ENCODE assay signal across 13 mouse cellular contexts in the genomic region with DNA sequence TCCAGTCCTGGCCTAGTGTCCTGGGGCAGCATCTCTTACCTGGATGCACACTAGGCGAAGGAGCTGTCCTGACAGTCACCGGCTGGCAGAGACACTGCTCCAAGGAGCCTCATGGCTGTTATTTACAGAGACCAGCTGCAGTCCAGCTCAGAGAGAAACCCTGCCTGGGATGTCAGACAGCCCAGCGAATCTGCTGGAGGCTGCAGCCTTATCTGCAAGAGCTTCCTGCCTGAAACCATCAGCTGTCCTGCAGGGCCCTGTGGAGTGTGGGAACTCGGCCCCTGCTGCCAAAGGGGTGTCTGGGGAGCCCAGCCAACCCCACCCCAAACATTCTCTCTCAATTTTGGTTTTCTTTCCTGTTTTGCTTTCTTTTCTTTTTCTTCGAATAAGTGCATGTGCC. TPM values are rescaled to one million over a fixed set of nuclear protein-coding genes. Genes with fewer than 3 reads are reported as not detected.
DNase-seq lines count a peak whose midpoint lies in the region; ATAC-seq and TF ChIP-seq lines count a peak whose summit lies in the region.
"Had no signal": no experiment of that assay in that cellular context is flagged by ENCODE, and none has a peak within 500 bp of the region (broad histone marks: within the 10 kb centered on the region; RNA-seq: fewer than 3 reads in every experiment).

A gene (minus strand): TSS at position 183 of the 400 bp plus-strand sequence.

- 34% methylated on average over 5 of the region's 5 CpGs for WGBS in kidney, embryonic 14.5 days
- WGBS in heart, embryonic 16.5 days: 21% methylated on average over 5 of the region's 5 CpGs
- WGBS in liver, adult 2 months: 79% methylated on average over 5 of the region's 5 CpGs
- 63% methylated on average over 5 of the region's 5 CpGs for WGBS in hindbrain, embryonic 11.5 days

- no peaks in the 10 kb centered on the region for H3K27me3 ChIP-seq in kidney, embryonic 14.5 days (ENCODE audit: control insufficient read depth, insufficient read depth, low read length)
- H3K27me3 ChIP-seq in heart, embryonic 16.5 days (ENCODE audit: control insufficient read depth, insufficient read depth, low read length): peaks cover 3% of the 10 kb centered on the region; the same call in 1 of the 2 replicates
- H3K27me3 ChIP-seq in liver, adult 2 months (ENCODE audit: control insufficient read depth, insufficient read depth, low read length): no peaks in the 10 kb centered on the region
- no peaks in the 10 kb centered on the region for H3K27me3 ChIP-seq in hindbrain, embryonic 11.5 days (ENCODE audit: control insufficient read depth, insufficient read depth, low read length)
- H3K27me3 ChIP-seq: embryonic facial prominence, embryonic 13.5 days; limb, embryonic 12.5 days had no signal

- H3K9me3 ChIP-seq in kidney, embryonic 14.5 days (ENCODE audit: control insufficient read depth, low read length): no peaks in the 10 kb centered on the region
- H3K9me3 ChIP-seq in heart, embryonic 16.5 days (replicated peaks; ENCODE audit: control insufficient read depth, low read length): no peaks in the 10 kb centered on the region
- H3K9me3 ChIP-seq in hindbrain, embryonic 11.5 days (ENCODE audit: control insufficient read depth, low read length): no peaks in the 10 kb centered on the region
- H3K9me3 ChIP-seq: embryonic facial prominence, embryonic 13.5 days; limb, embryonic 12.5 days had no signal

- peaks cover 2% of the 10 kb centered on the region; the same call in 1 of the 2 replicates for H3K36me3 ChIP-seq in kidney, embryonic 14.5 days (ENCODE audit: control insufficient read depth, insufficient read depth, low read length)
- 0 out of 2 replicates have a peak, but pooled peaks cover 2% of the 10 kb centered on the region for H3K36me3 ChIP-seq in heart, embryonic 16.5 days (ENCODE audit: control insufficient read depth, insufficient read depth)
- H3K36me3 ChIP-seq in liver, adult 2 months (ENCODE audit: control insufficient read depth, insufficient read depth, low read length): no peaks in the 10 kb centered on the region
- no peaks in the 10 kb centered on the region for H3K36me3 ChIP-seq in hindbrain, embryonic 11.5 days (ENCODE audit: control insufficient read depth, insufficient read depth, low read length)

- H3K4me3 ChIP-seq in kidney, embryonic 14.5 days (ENCODE audit: low read length): no peak within 1 kb of the TSS
- peak within 1 kb of the TSS; percentile 7; the same call in 1 of the 2 replicates for H3K4me3 ChIP-seq in heart, embryonic 16.5 days (ENCODE audit: low read length)
- H3K4me3 ChIP-seq in liver, adult 2 months (ENCODE audit: insufficient read depth, low read depth, low read length): peak within 1 kb of the TSS; percentile 54
- no peak within 1 kb of the TSS for H3K4me3 ChIP-seq in hindbrain, embryonic 11.5 days (ENCODE audit: low read depth, low read length)
- H3K4me3 ChIP-seq: embryonic facial prominence, embryonic 13.5 days; limb, embryonic 12.5 days had no signal

- H3K4me1 ChIP-seq in kidney, embryonic 14.5 days (ENCODE audit: control insufficient read depth, insufficient read depth, low read length): peaks cover 7% of the 10 kb centered on the region; the same call in 1 of the 2 replicates
- peaks cover 13% of the 10 kb centered on the region for H3K4me1 ChIP-seq in heart, embryonic 16.5 days (ENCODE audit: control insufficient read depth, insufficient read depth, low read length)
- H3K4me1 ChIP-seq in liver, adult 2 months (ENCODE audit: control insufficient read depth, insufficient read depth, low read length): peaks cover 4% of the 10 kb centered on the region; the same call in 1 of the 2 replicates
- no peaks in the 10 kb centered on the region for H3K4me1 ChIP-seq in hindbrain, embryonic 11.5 days (replicated peaks; ENCODE audit: control insufficient read depth, insufficient read depth, low read length)
- H3K4me1 ChIP-seq: limb, embryonic 12.5 days had no signal

- TF ChIP-seq POLR2A in liver, adult 2 months (IDR thresholded peaks at IDR 0.05; ENCODE audit: extremely low read depth, insufficient read depth, low read length): 0 out of 2 replicates have a peak, but pooled peaks have one; percentile 10

- ATAC-seq in kidney, embryonic 14.5 days (ENCODE audit: low FRiP score, low TSS enrichment): peak; percentile 40; the same call in 1 of the 2 replicates
- peak; percentile 52 for ATAC-seq in common myeloid progenitor, adult 5-6 weeks (replicated peaks; ENCODE audit: low read depth, poor library complexity, severe bottlenecking)
- ATAC-seq in heart, embryonic 16.5 days (replicated peaks; ENCODE audit: extremely low read depth, insufficient read depth, low FRiP score): peak; percentile 58
- ATAC-seq in hindbrain, embryonic 11.5 days (ENCODE audit: low FRiP score): no peak

- peak within 1 kb of the TSS; percentile 55; the same call in 1 of the 2 replicates for H3K27ac ChIP-seq in kidney, embryonic 14.5 days (ENCODE audit: low read depth, low read length)
- peak within 1 kb of the TSS; percentile 67 for H3K27ac ChIP-seq in heart, embryonic 16.5 days (ENCODE audit: low read length)
- H3K27ac ChIP-seq in liver, adult 2 months (replicated peaks; ENCODE audit: insufficient read depth, low read depth, low read length): peak within 1 kb of the TSS; percentile 31
- no peak within 1 kb of the TSS for H3K27ac ChIP-seq in hindbrain, embryonic 11.5 days (ENCODE audit: low read depth, low read length)
- H3K27ac ChIP-seq: embryonic facial prominence, embryonic 13.5 days; limb, embryonic 12.5 days had no signal

- DNase-seq in kidney, adult 9 months: no peak
- no peak for DNase-seq in liver, adult 2 months (ENCODE audit: extremely low read depth, low read depth, low spot score)
- DNase-seq in hindbrain, embryonic 11.5 days (ENCODE audit: low spot score): no peak
- no peak for DNase-seq in frontal cortex, postnatal 25 days (ENCODE audit: low spot score in 2 of 2)
- no peak for DNase-seq in embryo, embryonic 10.5 days (ENCODE audit: low spot score)
- DNase-seq: adrenal gland, adult 8-10 months; cerebellum, adult 18-20 months; retina, postnatal 1 day had no signal

- H3K9ac ChIP-seq in kidney, embryonic 14.5 days (ENCODE audit: low read depth, low read length): no peak within 1 kb of the TSS
- peak within 1 kb of the TSS; percentile 24; the same call in 1 of the 2 replicates for H3K9ac ChIP-seq in heart, embryonic 16.5 days (ENCODE audit: low read length)
- H3K9ac ChIP-seq in liver, adult 2 months (ENCODE audit: low read depth, low read length): peak within 1 kb of the TSS; percentile 64
- no peak within 1 kb of the TSS for H3K9ac ChIP-seq in hindbrain, embryonic 11.5 days (ENCODE audit: low read depth, low read length)
- H3K9ac ChIP-seq: limb, embryonic 12.5 days had no signal

- TF ChIP-seq CTCF in liver, adult 2 months (IDR thresholded peaks at IDR 0.05; ENCODE audit: low read depth, low read length): no peak

- H3K4me2 ChIP-seq in kidney, embryonic 14.5 days (replicated peaks; ENCODE audit: low read depth, low read length): no peak within 1 kb of the TSS
- peak within 1 kb of the TSS; percentile 51; the same call in 1 of the 2 replicates for H3K4me2 ChIP-seq in heart, embryonic 16.5 days (ENCODE audit: low read depth, low read length)
- H3K4me2 ChIP-seq in hindbrain, embryonic 11.5 days (replicated peaks; ENCODE audit: low read depth, low read length): no peak within 1 kb of the TSS
- H3K4me2 ChIP-seq: embryonic facial prominence, embryonic 13.5 days; limb, embryonic 12.5 days had no signal

- no peaks in the 10 kb centered on the region for H3K79me2 ChIP-seq in liver, adult 2 months (ENCODE audit: control insufficient read depth, insufficient read depth, low read length)

RNA-seq across cellular contexts. Expression of the gene that starts here (rescaled TPM):
- 1.9 and 2.6 TPM in 2 replicates for polyA plus RNA-seq in kidney, embryonic 14.5 days (2014; fragmentation: Nextera tagmentation; extraction: Ambion mirVana)
- not detected in 2 replicates for total RNA-seq in common myeloid progenitor, adult 5-6 weeks (2017)
- polyA plus RNA-seq in heart, embryonic 16.5 days (2015; fragmentation: Nextera tagmentation; extraction: Ambion mirVana): 19.5 and 20.7 TPM in 2 replicates
- total RNA-seq in liver, adult 2 months (2014; rRNA removed): 57.1 and 67.2 TPM in 2 replicates
- polyA plus RNA-seq in liver, adult 2 months (2012; rRNA removed): 33.8 and 37.9 TPM in 2 replicates
- polyA plus RNA-seq in hindbrain, embryonic 11.5 days (2014; fragmentation: Nextera tagmentation; extraction: Ambion mirVana): 0.21 and 0.51 TPM in 2 replicates
- polyA plus RNA-seq: embryonic facial prominence, embryonic 13.5 days; limb, embryonic 12.5 days had no signal

Comparison
In these comparisons a context has a peak if more than half of its experiments do, and no peak if none do; other contexts are left out.
1. RNA of the gene that starts here (total RNA-seq): 57.1 to 67.2 TPM in liver, adult 2 months; not detected in common myeloid progenitor, adult 5-6 weeks; every median in the first group is over 10 times any median in the second.
2. Peak in ATAC-seq in common myeloid progenitor, adult 5-6 weeks; RNA of the gene not detected or under 1 TPM.
3. H3K4me3 ChIP-seq: peak in heart, embryonic 16.5 days (single experiment) and liver, adult 2 months (single experiment); none in kidney, embryonic 14.5 days (single experiment) and hindbrain, embryonic 11.5 days (single experiment).
4. H3K9ac ChIP-seq: peak in heart, embryonic 16.5 days (single experiment) and liver, adult 2 months (single experiment); none in kidney, embryonic 14.5 days (single experiment) and hindbrain, embryonic 11.5 days (single experiment).